Mouse (Mus musculus): ENCODE results near the gene Synj1. TPM values are rescaled to one million over a fixed set of nuclear protein-coding genes. Genes with fewer than 3 reads are reported as not detected.

Gene Synj1
- polyA plus RNA-seq, 1 experiment from 2014 or later, result 19.8 TPM

DNA sequence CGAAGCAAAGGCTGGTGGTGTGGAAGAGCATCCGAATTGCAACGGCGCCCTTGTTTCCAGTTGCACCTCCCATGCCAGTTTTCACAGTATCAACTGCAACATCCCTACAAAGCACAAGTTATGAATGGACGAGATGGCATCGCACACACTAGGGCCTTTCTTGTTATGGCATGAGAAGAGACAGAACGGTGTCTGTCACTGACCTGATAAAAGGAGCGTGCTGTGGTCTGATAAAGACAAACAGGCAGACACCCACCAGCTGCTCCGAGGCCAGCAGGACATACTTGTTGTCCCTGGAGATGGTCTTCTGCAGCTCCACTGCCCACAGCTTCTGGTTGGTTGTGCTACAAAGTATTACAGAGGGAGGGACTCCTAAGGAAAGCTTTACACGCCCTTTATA lies 46.8 kb downstream of the Synj1 start:
- 31% methylated on average over 10 of the region's 10 CpGs for WGBS (ENCODE audit: insufficient replicate concordance)
- peaks cover 35% of the 10 kb centered on the region for H3K4me1 ChIP-seq
- 0 out of 2 replicates have a peak overlapping the region, but pooled peaks have one; percentile 7 for H3K4me3 ChIP-seq
- H3K9ac ChIP-seq, result peak overlapping the region; percentile 50
- ATAC-seq, result peak; percentile 99
- no peaks in the 10 kb centered on the region for H3K27me3 ChIP-seq (replicated peaks)
- peak overlapping the region; percentile 64 for H3K4me2 ChIP-seq
- H3K36me3 ChIP-seq, result peaks cover 82% of the 10 kb centered on the region
- no peaks in the 10 kb centered on the region for H3K9me3 ChIP-seq (replicated peaks)
- H3K27ac ChIP-seq, result peak overlapping the region; percentile 88

DNA sequence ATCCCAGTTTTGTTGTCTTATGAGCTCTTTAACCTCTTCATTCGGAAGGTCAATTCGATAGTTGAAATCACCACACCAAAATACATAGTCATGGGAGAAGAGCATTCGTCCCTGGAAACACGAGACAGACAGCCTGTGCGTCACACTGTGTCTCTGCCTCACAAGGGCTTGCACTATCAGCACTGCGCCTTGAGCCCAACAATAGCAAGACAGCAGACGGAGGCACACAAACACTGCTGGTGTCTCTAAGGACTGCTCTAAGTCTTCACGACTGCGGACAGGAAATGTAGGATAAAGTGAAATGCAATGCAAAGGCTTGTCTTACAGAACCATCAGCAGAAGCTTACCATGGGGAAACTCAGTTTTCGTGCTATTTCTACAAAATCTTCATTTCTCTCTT lies 47.2 kb downstream of the Synj1 start:
- H3K4me1 ChIP-seq, result peaks cover 35% of the 10 kb centered on the region
- H3K4me3 ChIP-seq, result 0 out of 2 replicates have a peak overlapping the region, but pooled peaks have one; percentile 7
- ATAC-seq, result peak; percentile 77
- peaks cover 82% of the 10 kb centered on the region for H3K36me3 ChIP-seq
- 55% methylated on average over 10 of the region's 10 CpGs for WGBS (ENCODE audit: insufficient replicate concordance)
- H3K27me3 ChIP-seq (replicated peaks), result no peaks in the 10 kb centered on the region
- H3K9me3 ChIP-seq (replicated peaks), result no peaks in the 10 kb centered on the region
- H3K9ac ChIP-seq, result peak overlapping the region; percentile 50
- peak overlapping the region; percentile 64 for H3K4me2 ChIP-seq
- H3K27ac ChIP-seq, result peak overlapping the region; percentile 88

DNA sequence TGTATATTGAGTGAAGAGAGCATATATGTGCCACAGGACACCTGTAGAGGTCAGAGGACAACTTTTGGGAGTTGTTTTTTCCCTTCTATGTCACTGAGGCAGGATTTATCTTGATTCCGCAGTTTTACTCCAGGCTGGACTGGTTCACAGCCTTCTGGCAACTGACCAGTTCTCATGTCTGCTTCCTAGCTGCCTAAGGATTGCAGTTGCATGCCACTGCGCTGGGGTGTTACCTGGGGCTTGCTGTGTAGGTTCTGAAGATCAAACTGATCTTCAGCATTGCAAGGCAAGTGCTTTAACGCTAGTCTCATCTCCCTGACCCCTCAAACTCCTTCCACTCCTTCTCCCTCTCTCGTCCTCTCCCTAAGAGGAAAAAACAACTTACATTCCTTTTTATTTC lies 47.9 kb downstream of the Synj1 start:
- Histone ChIP-seq H3K9ac (peak overlapping the region; percentile 50), H3K4me2 (peak overlapping the region; percentile 64), H3K9me3 (replicated peaks) (no peaks in the 10 kb centered on the region), H3K27me3 (replicated peaks) (no peaks in the 10 kb centered on the region), H3K27ac (peak overlapping the region; percentile 88), H3K4me3 (no peak overlapping the region), H3K4me1 (peaks cover 35% of the 10 kb centered on the region), H3K36me3 (peaks cover 83% of the 10 kb centered on the region)
- ATAC-seq, result no peak
- WGBS (ENCODE audit: insufficient replicate concordance), result 87% methylated on average over 4 of the region's 4 CpGs

DNA sequence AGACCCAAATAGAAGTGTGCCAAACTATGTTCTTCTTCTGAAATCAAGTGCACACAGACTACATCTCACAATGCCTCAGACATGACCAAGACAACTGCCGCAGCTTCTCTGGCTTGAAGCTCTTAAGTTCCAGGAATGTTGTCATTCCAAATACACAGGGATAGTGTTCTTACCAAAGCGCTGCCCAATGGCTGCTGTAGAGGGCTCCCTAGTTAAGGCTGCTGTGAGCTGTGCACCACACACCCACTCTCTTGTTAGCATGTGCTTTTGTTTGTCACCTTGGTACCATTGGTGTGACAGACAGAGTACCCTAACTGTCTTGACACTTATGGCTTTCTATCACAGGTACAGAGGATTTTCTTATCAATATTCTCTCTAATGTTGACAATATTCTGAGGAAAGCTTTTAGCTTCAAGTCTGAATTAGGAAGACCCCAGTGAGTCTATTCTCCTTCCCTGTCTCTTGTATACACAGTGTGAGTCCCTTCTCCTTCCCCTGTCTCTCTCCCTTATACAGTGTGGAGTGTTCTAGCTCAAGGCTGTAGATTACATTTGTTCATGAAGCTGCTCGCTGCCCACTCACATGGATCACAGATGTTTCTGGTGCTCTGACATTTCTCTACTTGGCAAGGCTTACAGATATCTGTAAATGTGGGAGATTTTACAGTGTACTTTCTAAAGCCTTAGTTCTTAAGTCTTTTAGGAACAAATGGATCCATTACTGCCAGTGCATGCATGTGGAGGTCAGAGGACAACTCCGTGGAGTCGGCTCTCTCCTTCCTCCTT lies 52.6 kb downstream of the Synj1 start:
- 81% methylated on average over 5 of the region's 5 CpGs for WGBS (ENCODE audit: insufficient replicate concordance)
- H3K4me2 ChIP-seq, result no peak overlapping the region
- no peaks in the 10 kb centered on the region for H3K9me3 ChIP-seq (replicated peaks)
- H3K9ac ChIP-seq, result no peak overlapping the region
- H3K4me1 ChIP-seq, result peaks cover 9% of the 10 kb centered on the region
- H3K27me3 ChIP-seq (replicated peaks), result no peaks in the 10 kb centered on the region
- no peak overlapping the region for H3K4me3 ChIP-seq
- H3K27ac ChIP-seq, result no peak overlapping the region
- peaks cover 86% of the 10 kb centered on the region for H3K36me3 ChIP-seq
- no peak for ATAC-seq

DNA sequence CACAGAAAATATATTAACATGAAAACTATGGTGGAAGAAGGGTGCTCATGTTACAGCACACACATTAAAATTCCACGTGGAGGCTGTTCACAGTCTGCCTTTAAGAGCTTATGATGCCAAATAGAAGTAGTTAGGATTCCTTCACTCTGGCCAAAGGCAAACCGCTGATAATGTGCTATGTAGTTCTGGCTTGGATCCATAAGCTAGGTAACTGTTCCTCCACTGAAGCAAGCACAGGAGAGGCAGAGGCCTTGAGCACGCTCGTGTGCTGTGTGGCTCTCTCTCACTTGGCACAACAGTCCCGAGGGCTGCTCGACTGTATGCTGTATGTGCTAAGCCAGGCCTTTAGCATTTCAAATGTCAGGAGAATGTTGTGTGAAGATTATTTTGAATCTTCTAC lies 55.6 kb downstream of the Synj1 start:
- Histone ChIP-seq H3K4me1 (peaks cover 10% of the 10 kb centered on the region), H3K4me3 (no peak overlapping the region), H3K36me3 (peaks cover 94% of the 10 kb centered on the region), H3K4me2 (no peak overlapping the region), H3K9ac (no peak overlapping the region), H3K27ac (no peak overlapping the region), H3K27me3 (replicated peaks) (no peaks in the 10 kb centered on the region), H3K9me3 (replicated peaks) (no peaks in the 10 kb centered on the region)
- no peak for ATAC-seq
- WGBS (ENCODE audit: insufficient replicate concordance), result 82% methylated on average over 6 of the region's 6 CpGs

DNA sequence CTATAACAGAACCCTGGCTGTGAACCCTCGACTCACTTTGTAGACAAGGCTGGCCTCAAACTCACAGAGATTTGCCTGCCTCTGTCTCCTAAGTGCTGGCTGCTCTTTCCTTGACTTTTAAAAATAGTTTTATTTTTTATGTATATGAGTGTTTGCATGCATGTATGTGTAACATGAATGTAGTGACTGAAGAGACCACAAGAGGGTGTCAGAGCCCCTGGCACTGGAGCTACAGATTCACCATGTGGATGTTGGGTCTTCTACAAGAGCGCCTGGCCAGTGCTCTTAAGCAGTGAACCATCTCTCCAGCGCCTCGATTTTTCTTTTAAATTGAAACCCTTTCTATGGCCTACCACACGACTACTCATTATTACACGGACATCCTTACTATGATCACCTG lies 57.3 kb downstream of the Synj1 start:
- Histone ChIP-seq H3K27ac (no peak overlapping the region), H3K27me3 (replicated peaks) (no peaks in the 10 kb centered on the region), H3K4me3 (no peak overlapping the region), H3K4me1 (peaks cover 11% of the 10 kb centered on the region), H3K4me2 (no peak overlapping the region), H3K9ac (no peak overlapping the region), H3K9me3 (replicated peaks) (no peaks in the 10 kb centered on the region), H3K36me3 (peaks cover 90% of the 10 kb centered on the region)
- no peak for ATAC-seq
- 76% methylated on average over 6 of the region's 6 CpGs for WGBS (ENCODE audit: insufficient replicate concordance)

DNA sequence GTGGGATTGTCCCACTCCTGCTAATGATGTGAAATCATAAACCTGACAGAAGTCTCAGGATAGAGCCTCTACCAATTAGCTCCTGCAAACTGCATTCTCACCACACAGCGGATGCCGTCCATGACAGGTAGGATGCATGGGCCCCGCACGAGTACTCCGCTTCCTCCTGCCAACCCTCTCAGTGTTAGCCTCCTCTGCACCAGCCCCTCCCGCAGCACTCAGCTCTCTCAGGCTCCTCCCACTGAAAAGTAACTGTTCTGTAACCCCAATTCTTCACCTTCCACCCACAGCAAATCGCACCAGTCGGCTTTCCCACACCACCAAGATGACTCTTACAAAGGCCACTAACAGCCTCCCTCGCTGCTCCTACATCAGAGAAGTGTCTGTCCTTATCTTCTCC lies 58.0 kb downstream of the Synj1 start:
- ATAC-seq, result no peak
- 84% methylated on average over 9 of the region's 9 CpGs for WGBS (ENCODE audit: insufficient replicate concordance)
- H3K4me1 ChIP-seq, result peaks cover 11% of the 10 kb centered on the region
- H3K9ac ChIP-seq, result no peak overlapping the region
- no peaks in the 10 kb centered on the region for H3K9me3 ChIP-seq (replicated peaks)
- H3K4me2 ChIP-seq, result no peak overlapping the region
- H3K27ac ChIP-seq, result no peak overlapping the region
- no peak overlapping the region for H3K4me3 ChIP-seq
- no peaks in the 10 kb centered on the region for H3K27me3 ChIP-seq (replicated peaks)
- peaks cover 84% of the 10 kb centered on the region for H3K36me3 ChIP-seq

DNA sequence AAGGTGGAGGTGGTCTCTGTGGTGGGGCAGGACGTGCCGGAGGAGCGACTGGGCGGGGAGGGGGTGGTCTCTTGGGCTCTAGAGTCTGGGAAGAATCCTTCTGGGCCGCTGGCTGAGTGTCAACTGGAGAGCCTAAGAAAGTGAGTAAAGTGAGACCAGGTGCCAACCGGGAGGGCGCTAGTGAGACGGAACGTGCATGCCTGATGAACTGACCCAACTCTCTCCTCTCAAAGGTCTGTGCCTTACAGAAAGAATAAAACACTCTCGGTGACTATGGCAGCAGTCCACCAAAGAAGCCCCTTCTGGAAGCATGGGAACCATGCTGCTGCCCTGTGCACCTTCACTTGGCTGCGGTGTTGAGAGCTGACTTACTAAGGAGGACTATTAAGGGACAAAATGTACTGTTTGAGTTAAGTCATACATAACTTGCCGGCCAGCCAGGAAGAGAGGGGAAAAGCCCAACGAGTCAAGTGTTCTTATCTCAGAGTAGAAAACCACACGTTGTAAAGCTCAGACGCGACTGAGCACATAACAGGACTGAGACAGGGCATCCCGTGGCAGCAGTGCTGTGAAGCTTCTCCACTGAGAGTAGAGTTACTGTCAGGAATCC lies 60.6 kb downstream of the Synj1 start:
- H3K9ac ChIP-seq, result no peak overlapping the region
- H3K4me2 ChIP-seq, result no peak overlapping the region
- H3K4me3 ChIP-seq, result no peak overlapping the region
- H3K9me3 ChIP-seq (replicated peaks), result no peaks in the 10 kb centered on the region
- ATAC-seq, result no peak
- H3K27me3 ChIP-seq (replicated peaks), result no peaks in the 10 kb centered on the region
- H3K4me1 ChIP-seq, result peaks cover 11% of the 10 kb centered on the region
- no peak overlapping the region for H3K27ac ChIP-seq
- 51% methylated on average over 17 of the region's 17 CpGs for WGBS (ENCODE audit: insufficient replicate concordance)
- H3K36me3 ChIP-seq, result peaks cover 83% of the 10 kb centered on the region

DNA sequence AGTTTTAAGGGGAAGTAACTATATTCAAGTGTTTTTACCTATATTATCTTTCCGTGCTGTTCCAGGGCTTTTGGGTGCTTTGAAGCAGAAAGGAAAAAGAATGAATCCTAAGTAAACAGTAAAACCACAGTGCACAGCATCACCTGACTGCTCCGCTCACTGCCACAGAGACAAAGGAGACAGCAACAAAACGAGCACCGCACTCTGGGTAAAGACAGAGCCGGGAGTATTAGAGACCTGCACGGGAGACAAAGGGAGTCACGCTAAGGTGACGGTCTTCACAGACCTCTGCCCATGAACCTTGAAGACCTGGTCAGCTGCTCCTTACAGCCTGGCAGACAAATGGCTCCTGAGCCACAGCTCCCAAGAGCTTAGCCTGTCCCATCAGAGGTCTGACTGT lies 64.1 kb downstream of the Synj1 start:
- Histone ChIP-seq H3K27me3 (replicated peaks) (no peaks in the 10 kb centered on the region), H3K4me1 (peaks cover 11% of the 10 kb centered on the region), H3K9me3 (replicated peaks) (no peaks in the 10 kb centered on the region), H3K9ac (no peak overlapping the region), H3K36me3 (peaks cover 83% of the 10 kb centered on the region), H3K4me2 (no peak overlapping the region), H3K4me3 (no peak overlapping the region), H3K27ac (no peak overlapping the region)
- no peak for ATAC-seq
- 88% methylated on average over 8 of the region's 8 CpGs for WGBS (ENCODE audit: insufficient replicate concordance)

DNA sequence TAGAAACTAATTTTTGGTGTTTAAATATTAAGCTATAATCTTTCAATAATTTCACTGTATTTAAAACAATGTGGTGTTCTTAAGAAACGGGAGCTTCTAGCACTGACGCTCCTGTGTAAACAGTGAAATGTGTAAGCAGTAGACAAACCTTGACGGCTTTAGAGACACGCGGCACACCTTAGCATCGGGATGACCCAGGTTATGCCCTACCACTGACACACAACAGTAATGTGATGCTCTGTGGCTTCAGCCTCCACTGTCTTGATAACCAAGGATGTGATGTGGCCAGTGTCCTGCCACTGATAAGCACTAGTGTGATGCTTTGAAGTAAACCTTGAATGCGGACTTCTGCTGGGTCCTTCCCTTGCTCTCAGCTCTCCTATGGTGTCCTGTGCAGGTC lies 69.9 kb downstream of the Synj1 start:
- no peak overlapping the region for H3K4me2 ChIP-seq
- no peak overlapping the region for H3K4me3 ChIP-seq
- H3K27me3 ChIP-seq (replicated peaks), result no peaks in the 10 kb centered on the region
- H3K27ac ChIP-seq, result no peak overlapping the region
- no peaks in the 10 kb centered on the region for H3K9me3 ChIP-seq (replicated peaks)
- WGBS (ENCODE audit: insufficient replicate concordance), result 86% methylated on average over 7 of the region's 7 CpGs
- H3K36me3 ChIP-seq, result peaks cover 73% of the 10 kb centered on the region
- no peaks in the 10 kb centered on the region for H3K4me1 ChIP-seq
- ATAC-seq, result no peak
- no peak overlapping the region for H3K9ac ChIP-seq

DNA sequence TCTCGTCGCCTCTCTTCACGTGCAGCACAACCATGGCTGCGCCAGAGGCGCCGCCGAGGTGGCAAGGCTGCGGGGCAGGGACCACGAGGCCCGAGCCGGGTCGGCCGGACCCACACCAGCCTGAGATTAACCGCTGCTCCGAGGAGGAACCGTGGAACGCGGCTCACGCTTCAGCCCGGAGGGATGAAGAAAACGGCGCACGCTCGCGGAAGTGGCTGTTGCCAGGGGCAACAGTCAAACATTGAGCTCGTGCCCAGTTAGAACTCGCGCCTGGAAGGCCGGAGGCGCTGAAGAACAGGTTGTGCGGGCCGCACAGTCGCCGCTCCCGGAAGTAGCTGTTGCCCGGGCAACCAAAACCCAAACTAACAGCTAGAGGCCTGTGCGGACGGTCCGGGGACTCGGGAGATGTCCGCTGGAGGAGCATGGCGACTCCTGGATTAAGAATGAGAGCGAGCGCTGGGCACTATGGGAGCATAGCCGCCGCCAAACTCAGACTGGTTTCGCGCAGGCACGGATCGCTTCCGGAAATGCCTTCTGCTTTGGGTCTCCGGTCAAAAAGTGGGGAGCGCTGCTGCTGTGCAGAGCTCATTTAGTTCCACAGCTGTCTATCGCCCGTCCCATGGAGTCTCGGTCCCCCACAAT lies 76.3 kb downstream of the Synj1 start, which contains the start of gene Cfap298:
TSS of gene Cfap298 (minus strand) at position 428 of the 642 bp plus-strand sequence.
- Histone ChIP-seq H3K9me3 (replicated peaks) (no peaks in the 10 kb centered on the region), H3K4me3 (peak within 1 kb of the TSS; percentile 81), H3K27me3 (replicated peaks) (no peaks in the 10 kb centered on the region), H3K4me2 (peak within 1 kb of the TSS; percentile 92), H3K4me1 (peaks cover 12% of the 10 kb centered on the region), H3K27ac (peak within 1 kb of the TSS; percentile 83), H3K9ac (peak within 1 kb of the TSS; percentile 88), H3K36me3 (peaks cover 19% of the 10 kb centered on the region)
- peak; percentile 95 for ATAC-seq
- WGBS (ENCODE audit: insufficient replicate concordance), result under 1% methylated on average over 56 of the region's 56 CpGs

DNA sequence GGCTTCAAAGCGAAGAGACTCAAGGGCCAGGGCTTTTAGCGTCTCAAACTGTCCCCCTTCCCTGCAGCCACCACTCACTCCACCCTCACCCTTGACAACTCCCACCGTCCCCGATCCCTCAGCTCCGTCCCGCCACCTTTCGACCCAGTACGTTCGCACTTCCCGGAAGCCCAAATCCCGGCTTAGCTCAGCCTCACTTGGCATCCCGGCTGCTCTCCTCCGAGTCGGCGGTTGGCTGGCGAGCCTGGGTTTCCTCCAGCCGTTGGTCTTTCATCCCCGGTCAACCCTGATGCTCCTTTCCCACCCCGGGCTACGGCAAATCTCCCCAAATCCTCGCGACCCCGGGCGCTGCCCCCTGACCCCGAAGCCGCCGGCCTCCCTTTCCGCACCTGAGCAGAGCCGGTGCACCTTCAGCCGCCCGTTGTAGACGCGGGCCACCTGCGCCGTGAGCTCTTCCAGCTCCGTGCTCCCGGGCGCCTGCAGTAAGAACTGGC lies 76.9 kb downstream of the Synj1 start:
- peak; percentile 77 for ATAC-seq

More for the DNA sequence above, 76.9 kb downstream of the Synj1 start:
- Histone ChIP-seq H3K36me3 (peaks cover 23% of the 10 kb centered on the region), H3K4me1 (peaks cover 12% of the 10 kb centered on the region), H3K4me3 (peak overlapping the region; percentile 81), H3K9me3 (replicated peaks) (no peaks in the 10 kb centered on the region), H3K27me3 (replicated peaks) (no peaks in the 10 kb centered on the region), H3K9ac (peak overlapping the region; percentile 88), H3K27ac (peak overlapping the region; percentile 83), H3K4me2 (peak overlapping the region; percentile 92)
- WGBS (ENCODE audit: insufficient replicate concordance), result under 1% methylated on average over 38 of the region's 38 CpGs
